In the genomic region with DNA sequence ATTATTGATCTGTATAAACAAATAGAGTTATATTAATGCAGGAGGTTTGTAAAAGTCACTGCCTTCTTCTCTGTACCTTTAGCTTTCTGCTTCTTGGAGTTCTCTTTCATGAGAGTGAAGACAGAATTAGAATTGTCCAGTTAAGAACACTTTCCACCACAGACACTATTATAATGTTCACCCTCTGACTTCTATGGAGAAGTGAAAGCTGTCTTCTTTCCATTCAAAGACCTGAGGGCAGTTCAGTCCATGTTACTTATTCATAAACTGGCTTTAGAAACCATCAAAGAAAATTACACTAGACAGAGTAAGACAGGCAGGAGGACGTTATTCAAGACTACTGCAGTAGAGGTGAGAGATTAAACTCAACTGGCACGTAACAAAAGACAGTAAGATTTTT, we compare ENCODE assay signal across 25 mouse cellular contexts.
A peak's percentile ranks its signal among the peaks of the same experiment; 100 is the strongest.
DNase-seq lines count a peak whose midpoint lies in the region; ATAC-seq and TF ChIP-seq lines count a peak whose summit lies in the region.
"Had no signal": no experiment of that assay in that cellular context is flagged by ENCODE, and none has a peak within 500 bp of the region (broad histone marks: within the 10 kb centered on the region; RNA-seq: fewer than 3 reads in every experiment).

No protein-coding gene starts in this region.

- no peak for TF ChIP-seq CTCF in midbrain, postnatal 0 days (IDR thresholded peaks at IDR 0.05)
- no peak for TF ChIP-seq CTCF in brain, embryonic 14.5 days (IDR thresholded peaks at IDR 0.05; ENCODE audit: borderline replicate concordance, extremely low read depth, insufficient read depth, insufficient read length)

- 63% methylated on average over 2 of the region's 2 CpGs for WGBS in forebrain, embryonic 13.5 days
- WGBS in forebrain, embryonic 10.5 days, result 61% methylated on average over 2 of the region's 2 CpGs
- WGBS in midbrain, embryonic 13.5 days, result 56% methylated on average over 2 of the region's 2 CpGs
- WGBS in midbrain, postnatal 0 days, result 35% methylated on average over 2 of the region's 2 CpGs

- H3K4me3 ChIP-seq in forebrain, embryonic 13.5 days, result no peak overlapping the region
- no peak overlapping the region for H3K4me3 ChIP-seq in forebrain, embryonic 10.5 days
- no peak overlapping the region for H3K4me3 ChIP-seq in midbrain, embryonic 13.5 days (replicated peaks)
- no peak overlapping the region for H3K4me3 ChIP-seq in midbrain, postnatal 0 days (ENCODE audit: low read depth, low read length)
- H3K4me3 ChIP-seq: embryonic facial prominence, embryonic 13.5 days; embryonic facial prominence, embryonic 15.5 days; erythroblast, embryonic 14.5 days had no signal

- ATAC-seq in forebrain, embryonic 13.5 days, result 0 out of 2 replicates have a peak, but pooled peaks have one; percentile 36
- ATAC-seq in midbrain, embryonic 13.5 days, result peak; percentile 30; the same call in 1 of the 2 replicates
- no peak for ATAC-seq in midbrain, postnatal 0 days (ENCODE audit: low FRiP score)
- ATAC-seq: activated CD4-positive, CD25-positive, alpha-beta regulatory T cell, adult 4 months; forebrain, embryonic 14.5 days; forebrain, embryonic 16.5 days; Patski had no signal

- no peaks in the 10 kb centered on the region for H3K9me3 ChIP-seq in forebrain, embryonic 13.5 days (replicated peaks)
- no peaks in the 10 kb centered on the region for H3K9me3 ChIP-seq in forebrain, embryonic 10.5 days
- no peaks in the 10 kb centered on the region for H3K9me3 ChIP-seq in midbrain, embryonic 13.5 days
- no peaks in the 10 kb centered on the region for H3K9me3 ChIP-seq in midbrain, postnatal 0 days (ENCODE audit: low read length)
- H3K9me3 ChIP-seq: embryonic facial prominence, embryonic 13.5 days; embryonic facial prominence, embryonic 15.5 days had no signal

- H3K27ac ChIP-seq in forebrain, embryonic 13.5 days, result no peak overlapping the region
- no peak overlapping the region for H3K27ac ChIP-seq in forebrain, embryonic 10.5 days
- H3K27ac ChIP-seq in midbrain, embryonic 13.5 days, result no peak overlapping the region
- H3K27ac ChIP-seq in midbrain, postnatal 0 days (ENCODE audit: low read depth, low read length), result no peak overlapping the region
- H3K27ac ChIP-seq: embryonic facial prominence, embryonic 13.5 days; embryonic facial prominence, embryonic 15.5 days had no signal

- no peak for TF ChIP-seq POLR2A in brain, embryonic 14.5 days (IDR thresholded peaks at IDR 0.05; ENCODE audit: borderline replicate concordance, extremely low read depth, insufficient read depth, insufficient read length, poor library complexity, severe bottlenecking)

- H3K4me2 ChIP-seq in forebrain, embryonic 13.5 days, result no peak overlapping the region
- H3K4me2 ChIP-seq in midbrain, embryonic 13.5 days (replicated peaks), result no peak overlapping the region
- no peak overlapping the region for H3K4me2 ChIP-seq in midbrain, postnatal 0 days (ENCODE audit: low read depth, low read length, poor library complexity, severe bottlenecking)
- H3K4me2 ChIP-seq: embryonic facial prominence, embryonic 13.5 days; embryonic facial prominence, embryonic 15.5 days had no signal

- DNase-seq in forebrain, embryonic 10.5 days (ENCODE audit: extremely low spot score, low spot score), result no peak
- DNase-seq in midbrain, postnatal 0 days (ENCODE audit: low spot score), result no peak
- peak; percentile 6 for DNase-seq in A20 (ENCODE audit: low read depth, low spot score)
- peak; percentile 45 for DNase-seq in brain, embryonic 14.5 days (ENCODE audit: low read depth)
- no peak for DNase-seq in layer of hippocampus, adult 18-20 months (ENCODE audit: low spot score in 2 of 2)
- DNase-seq: adrenal gland, adult 8-10 months; adrenal gland, postnatal 14 days; adrenal gland, postnatal 36 days; cerebellum, adult 11 months; cerebellum, adult 18-20 months; cerebellum, adult 8-10 months; cerebellum, adult 9-11 months; cerebellum, postnatal 14 days; cerebellum, postnatal 36 days; embryo, embryonic 11 days had no signal

- no peaks in the 10 kb centered on the region for H3K36me3 ChIP-seq in forebrain, embryonic 13.5 days (ENCODE audit: poor library complexity, severe bottlenecking)
- H3K36me3 ChIP-seq in forebrain, embryonic 10.5 days (replicated peaks), result no peaks in the 10 kb centered on the region
- H3K36me3 ChIP-seq in midbrain, embryonic 13.5 days, result no peaks in the 10 kb centered on the region
- no peaks in the 10 kb centered on the region for H3K36me3 ChIP-seq in midbrain, postnatal 0 days (ENCODE audit: insufficient read depth, low read length)
- H3K36me3 ChIP-seq: embryonic facial prominence, embryonic 13.5 days; embryonic facial prominence, embryonic 15.5 days; G1E had no signal

- H3K4me1 ChIP-seq in forebrain, embryonic 13.5 days, result no peaks in the 10 kb centered on the region
- no peaks in the 10 kb centered on the region for H3K4me1 ChIP-seq in forebrain, embryonic 10.5 days
- H3K4me1 ChIP-seq in midbrain, embryonic 13.5 days (replicated peaks), result no peaks in the 10 kb centered on the region
- H3K4me1 ChIP-seq in midbrain, postnatal 0 days (ENCODE audit: insufficient read depth, low read length), result no peaks in the 10 kb centered on the region
- H3K4me1 ChIP-seq: embryonic facial prominence, embryonic 13.5 days; embryonic facial prominence, embryonic 15.5 days had no signal

- no peaks in the 10 kb centered on the region for H3K27me3 ChIP-seq in forebrain, embryonic 13.5 days
- no peaks in the 10 kb centered on the region for H3K27me3 ChIP-seq in forebrain, embryonic 10.5 days (ENCODE audit: poor library complexity, severe bottlenecking)
- H3K27me3 ChIP-seq in midbrain, embryonic 13.5 days, result no peaks in the 10 kb centered on the region
- H3K27me3 ChIP-seq in midbrain, postnatal 0 days (ENCODE audit: insufficient read depth, low read length), result no peaks in the 10 kb centered on the region
- H3K27me3 ChIP-seq: embryonic facial prominence, embryonic 13.5 days; embryonic facial prominence, embryonic 15.5 days; Patski had no signal

- H3K9ac ChIP-seq in forebrain, embryonic 13.5 days, result no peak overlapping the region
- H3K9ac ChIP-seq in midbrain, embryonic 13.5 days (replicated peaks), result no peak overlapping the region
- no peak overlapping the region for H3K9ac ChIP-seq in midbrain, postnatal 0 days (replicated peaks; ENCODE audit: low read length, poor library complexity, severe bottlenecking)
- H3K9ac ChIP-seq: embryonic facial prominence, embryonic 13.5 days; embryonic facial prominence, embryonic 15.5 days had no signal

Comparison
In these comparisons a context has a peak if more than half of its experiments do, and no peak if none do; other contexts are left out.
1. DNase-seq: peak in A20 (single experiment) and brain, embryonic 14.5 days (single experiment); none in forebrain, embryonic 10.5 days (single experiment), midbrain, postnatal 0 days (single experiment) and layer of hippocampus, adult 18-20 months (0 of 2).